Mouse (Mus musculus) Muller cell, postnatal 12 days (primary cell): ENCODE measurements around the gene Actn2.

Source experiments
- DNase-seq: peaks from one replicate; pipeline ENCODE4 v3.0.0-alpha.2; 2015; ENCODE audit errors: inconsistent ontology term

Actn2 gene

DNA sequence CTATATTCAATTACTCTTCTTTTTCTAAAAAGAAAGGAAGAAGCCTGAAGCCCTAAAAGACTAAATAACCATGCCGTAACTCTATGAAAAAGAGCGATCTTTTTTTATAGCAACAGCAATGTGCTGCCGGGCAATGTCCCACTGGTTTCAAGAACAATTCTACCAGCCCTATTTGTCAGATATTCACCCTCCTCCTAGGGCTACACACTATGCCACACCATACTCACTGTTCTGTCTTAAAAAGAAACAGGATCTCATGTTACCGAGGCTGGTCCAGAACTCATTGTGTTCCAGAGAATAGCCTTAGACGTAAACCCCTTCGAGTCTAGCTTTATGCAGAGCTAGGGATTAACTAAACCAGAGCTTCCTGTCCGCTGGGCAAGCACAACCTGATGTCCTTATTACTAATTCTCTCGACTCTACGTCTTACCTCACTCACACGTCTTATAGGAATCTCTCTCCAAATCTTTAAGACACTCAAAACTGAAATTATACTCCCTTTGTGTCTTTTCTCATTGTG, 83.6 kb downstream of the Actn2 start:
- DNase-seq, result no peak

GRCm38 (mm10) chr13:12255911-12256705, 84.5 kb downstream of the Actn2 start:
- DNase-seq, result peak; percentile 39

- DNase-seq, result no peak
Measured at GRCm38 (mm10) chr13:12250496-12250895, 90.1 kb downstream of the Actn2 start.

GRCm38 (mm10) chr13:12249195-12249898, 91.2 kb downstream of the Actn2 start:
- no peak for DNase-seq

DNA sequence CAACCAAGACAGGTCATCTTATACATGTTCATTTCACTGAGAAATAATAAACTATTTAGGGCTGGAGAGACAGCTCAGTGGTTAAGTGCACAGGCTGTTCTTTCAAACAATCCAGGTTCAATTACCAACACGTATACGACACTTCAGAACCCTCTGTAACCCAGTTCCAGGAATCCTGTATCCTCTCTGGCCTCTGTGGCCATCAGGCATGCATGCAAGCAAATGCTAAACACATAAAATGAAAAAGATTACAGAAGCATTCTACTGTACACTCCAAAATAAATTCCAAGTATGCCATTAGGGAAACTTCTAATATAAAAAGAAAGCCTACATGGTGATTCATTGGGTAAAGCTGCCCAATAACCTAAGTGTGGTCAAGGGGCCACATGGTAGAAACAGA, 94.6 kb downstream of the Actn2 start:
- DNase-seq, result no peak

GRCm38 (mm10) chr13:12243991-12244390, 96.6 kb downstream of the Actn2 start:
- peak; percentile 17 for DNase-seq

DNA sequence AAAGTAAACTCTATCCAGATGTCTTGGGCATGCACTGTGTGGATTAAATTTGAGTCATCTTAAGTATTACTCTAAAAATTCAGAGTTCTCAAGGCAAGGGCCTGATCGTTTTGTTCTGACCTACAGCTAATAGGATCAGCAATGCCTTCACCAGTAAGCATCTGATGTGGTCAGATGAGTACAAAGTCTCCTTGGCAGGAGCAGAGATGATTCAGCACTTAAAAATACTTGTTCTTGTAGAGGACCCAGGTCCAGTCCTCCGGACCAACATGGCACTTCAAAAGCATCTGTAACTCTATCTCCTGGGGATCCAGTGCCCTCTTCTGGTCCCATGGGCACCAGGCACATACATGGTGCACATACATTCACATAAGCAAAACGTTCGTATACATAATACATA, 108.4 kb downstream of the Actn2 start:
- peak; percentile 33 for DNase-seq

GRCm38 (mm10) chr13:12228248-12228647, 112.3 kb downstream of the Actn2 start:
- no peak for DNase-seq

DNA sequence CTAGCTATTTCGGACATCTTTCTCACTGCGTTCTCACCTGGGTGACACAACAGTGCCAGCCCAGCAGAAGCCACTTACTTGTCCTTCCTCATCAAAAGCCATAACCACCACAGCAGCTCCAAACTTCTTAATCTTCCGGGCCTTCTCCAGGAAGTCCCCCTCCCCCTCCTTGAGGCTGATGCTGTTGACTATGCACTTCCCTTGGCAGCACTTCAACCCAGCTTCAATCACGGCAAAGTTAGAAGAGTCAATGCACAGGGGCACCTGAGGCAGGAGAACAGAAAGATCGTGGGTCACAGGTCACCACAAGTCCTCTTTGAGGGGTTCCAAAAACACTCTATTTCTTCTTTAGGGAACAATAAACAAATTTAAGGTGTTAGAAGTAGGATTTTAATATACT, 113.0 kb downstream of the Actn2 start:
- DNase-seq, result no peak
